Mouse (Mus musculus): ENCODE results near the gene Fbxw10. TPM values are rescaled to one million over a fixed set of nuclear protein-coding genes. Genes with fewer than 3 reads are reported as not detected.

The Fbxw10 gene
- polyA plus RNA-seq, 1 experiment, result 0.06 TPM

- Histone ChIP-seq H3K27ac (ENCODE audit: insufficient read depth, low read depth, low read length) (no peak overlapping the region), H3K4me1 (ENCODE audit: control insufficient read depth, insufficient read depth, insufficient read length, low read length) (peaks cover 2% of the 10 kb centered on the region; the same call in 1 of the 2 replicates), H3K4me3 (ENCODE audit: low read depth, low read length) (peak overlapping the region; percentile 84; the same call in 1 of the 2 replicates), H3K36me3 (ENCODE audit: control insufficient read depth, insufficient read depth, low read length) (peaks cover 3% of the 10 kb centered on the region), H3K27me3 (ENCODE audit: control insufficient read depth, insufficient read depth, low read length) (no peaks in the 10 kb centered on the region)
- TF ChIP-seq CTCF (IDR thresholded peaks at IDR 0.05; ENCODE audit: extremely low read depth, insufficient read length, insufficient replicate concordance, low read depth, low read length) (no peak), POLR2A (IDR thresholded peaks at IDR 0.05; ENCODE audit: low read depth, low read length) (no peak)
- WGBS, result 11% methylated on average over 9 of the region's 9 CpGs
These were observed 31.9 kb downstream of the Fbxw10 start for GRCm38 (mm10) chr11:62878728-62879127.

- peak; percentile 5; the same call in 1 of the 2 replicates for TF ChIP-seq CTCF (IDR thresholded peaks at IDR 0.05; ENCODE audit: extremely low read depth, insufficient read length, insufficient replicate concordance, low read depth, low read length)
- peak; percentile 82 for TF ChIP-seq POLR2A (IDR thresholded peaks at IDR 0.05; ENCODE audit: low read depth, low read length)
- Histone ChIP-seq H3K4me1 (ENCODE audit: control insufficient read depth, insufficient read depth, insufficient read length, low read length) (peaks cover 2% of the 10 kb centered on the region; the same call in 1 of the 2 replicates), H3K27ac (ENCODE audit: insufficient read depth, low read depth, low read length) (peak within 1 kb of the TSS; percentile 91), H3K4me3 (ENCODE audit: low read depth, low read length) (peak within 1 kb of the TSS; percentile 84), H3K27me3 (ENCODE audit: control insufficient read depth, insufficient read depth, low read length) (no peaks in the 10 kb centered on the region), H3K36me3 (ENCODE audit: control insufficient read depth, insufficient read depth, low read length) (peaks cover 6% of the 10 kb centered on the region)
- under 1% methylated on average over 55 of the region's 55 CpGs for WGBS
These were observed 32.6 kb downstream of the Fbxw10 start, which contains the start of gene Tvp23b for GRCm38 (mm10) chr11:62879220-62880048. Tvp23b (plus strand) TSS chr11:62879455.

- WGBS, result 95% methylated on average over 8 of the region's 8 CpGs
- H3K4me1 ChIP-seq (ENCODE audit: control insufficient read depth, insufficient read depth, insufficient read length, low read length), result peaks cover 2% of the 10 kb centered on the region; the same call in 1 of the 2 replicates
- H3K27ac ChIP-seq (ENCODE audit: insufficient read depth, low read depth, low read length), result no peak overlapping the region
- TF ChIP-seq POLR2A (IDR thresholded peaks at IDR 0.05; ENCODE audit: low read depth, low read length) (no peak), CTCF (IDR thresholded peaks at IDR 0.05; ENCODE audit: extremely low read depth, insufficient read length, insufficient replicate concordance, low read depth, low read length) (no peak)
- peaks cover 35% of the 10 kb centered on the region for H3K36me3 ChIP-seq (ENCODE audit: control insufficient read depth, insufficient read depth, low read length)
- H3K27me3 ChIP-seq (ENCODE audit: control insufficient read depth, insufficient read depth, low read length), result no peaks in the 10 kb centered on the region
- no peak overlapping the region for H3K4me3 ChIP-seq (ENCODE audit: low read depth, low read length)
These were observed 36.5 kb downstream of the Fbxw10 start for GRCm38 (mm10) chr11:62883407-62883806.

GRCm38 (mm10) chr11:62885323-62885722, 38.5 kb downstream of the Fbxw10 start:
- no peak overlapping the region for H3K27ac ChIP-seq (ENCODE audit: insufficient read depth, low read depth, low read length)
- no peaks in the 10 kb centered on the region for H3K27me3 ChIP-seq (ENCODE audit: control insufficient read depth, insufficient read depth, low read length)
- H3K4me1 ChIP-seq (ENCODE audit: control insufficient read depth, insufficient read depth, insufficient read length, low read length), result no peaks in the 10 kb centered on the region
- 78% methylated on average over 5 of the region's 5 CpGs for WGBS
- peaks cover 48% of the 10 kb centered on the region for H3K36me3 ChIP-seq (ENCODE audit: control insufficient read depth, insufficient read depth, low read length)
- no peak overlapping the region for H3K4me3 ChIP-seq (ENCODE audit: low read depth, low read length)
- no peak for TF ChIP-seq CTCF (IDR thresholded peaks at IDR 0.05; ENCODE audit: extremely low read depth, insufficient read length, insufficient replicate concordance, low read depth, low read length)
- TF ChIP-seq POLR2A (IDR thresholded peaks at IDR 0.05; ENCODE audit: low read depth, low read length), result no peak

- TF ChIP-seq POLR2A (IDR thresholded peaks at IDR 0.05; ENCODE audit: low read depth, low read length) (no peak), CTCF (IDR thresholded peaks at IDR 0.05; ENCODE audit: extremely low read depth, insufficient read length, insufficient replicate concordance, low read depth, low read length) (no peak)
- no peaks in the 10 kb centered on the region for H3K4me1 ChIP-seq (ENCODE audit: control insufficient read depth, insufficient read depth, insufficient read length, low read length)
- H3K27me3 ChIP-seq (ENCODE audit: control insufficient read depth, insufficient read depth, low read length), result no peaks in the 10 kb centered on the region
- H3K27ac ChIP-seq (ENCODE audit: insufficient read depth, low read depth, low read length), result no peak overlapping the region
- no peak overlapping the region for H3K4me3 ChIP-seq (ENCODE audit: low read depth, low read length)
- WGBS, result 92% methylated on average over 4 of the region's 4 CpGs
- H3K36me3 ChIP-seq (ENCODE audit: control insufficient read depth, insufficient read depth, low read length), result peaks cover 59% of the 10 kb centered on the region
These were observed 43.9 kb downstream of the Fbxw10 start for GRCm38 (mm10) chr11:62890796-62891195.

GRCm38 (mm10) chr11:62891763-62892162, 44.9 kb downstream of the Fbxw10 start:
- Histone ChIP-seq H3K4me1 (ENCODE audit: control insufficient read depth, insufficient read depth, insufficient read length, low read length) (no peaks in the 10 kb centered on the region), H3K27ac (ENCODE audit: insufficient read depth, low read depth, low read length) (no peak overlapping the region), H3K27me3 (ENCODE audit: control insufficient read depth, insufficient read depth, low read length) (no peaks in the 10 kb centered on the region), H3K36me3 (ENCODE audit: control insufficient read depth, insufficient read depth, low read length) (peaks cover 53% of the 10 kb centered on the region), H3K4me3 (ENCODE audit: low read depth, low read length) (no peak overlapping the region)
- WGBS, result 89% methylated on average over 11 of the region's 11 CpGs
- TF ChIP-seq POLR2A (IDR thresholded peaks at IDR 0.05; ENCODE audit: low read depth, low read length) (no peak), CTCF (IDR thresholded peaks at IDR 0.05; ENCODE audit: extremely low read depth, insufficient read length, insufficient replicate concordance, low read depth, low read length) (no peak)

- Histone ChIP-seq H3K27me3 (ENCODE audit: control insufficient read depth, insufficient read depth, low read length) (no peaks in the 10 kb centered on the region), H3K36me3 (ENCODE audit: control insufficient read depth, insufficient read depth, low read length) (no peaks in the 10 kb centered on the region), H3K4me1 (ENCODE audit: control insufficient read depth, insufficient read depth, insufficient read length, low read length) (no peaks in the 10 kb centered on the region), H3K4me3 (ENCODE audit: low read depth, low read length) (no peak overlapping the region), H3K27ac (ENCODE audit: insufficient read depth, low read depth, low read length) (no peak overlapping the region)
- 28% methylated on average over 12 of the region's 12 CpGs for WGBS
- no peak for TF ChIP-seq POLR2A (IDR thresholded peaks at IDR 0.05; ENCODE audit: low read depth, low read length)
- no peak for TF ChIP-seq CTCF (IDR thresholded peaks at IDR 0.05; ENCODE audit: extremely low read depth, insufficient read length, insufficient replicate concordance, low read depth, low read length)
These were observed 54.9 kb downstream of the Fbxw10 start for GRCm38 (mm10) chr11:62901699-62902323.
